Mouse (Mus musculus) bone marrow macrophage, adult 2 months (primary cell): ENCODE measurements around the gene Cdk5rap3.

ENCODE experiments used
- CTCF ChIP-seq: IDR thresholded peaks from 2 replicates; pipeline ENCODE4 v1.5.1; 2012; ENCODE audit warnings: low read depth, mild to moderate bottlenecking, low read length, moderate library complexity
- POLR2A ChIP-seq: IDR thresholded peaks from 2 replicates; pipeline ENCODE4 v1.6.1; 2012; ENCODE audit warnings: mild to moderate bottlenecking, low read depth, low read length, borderline replicate concordance

DNA sequence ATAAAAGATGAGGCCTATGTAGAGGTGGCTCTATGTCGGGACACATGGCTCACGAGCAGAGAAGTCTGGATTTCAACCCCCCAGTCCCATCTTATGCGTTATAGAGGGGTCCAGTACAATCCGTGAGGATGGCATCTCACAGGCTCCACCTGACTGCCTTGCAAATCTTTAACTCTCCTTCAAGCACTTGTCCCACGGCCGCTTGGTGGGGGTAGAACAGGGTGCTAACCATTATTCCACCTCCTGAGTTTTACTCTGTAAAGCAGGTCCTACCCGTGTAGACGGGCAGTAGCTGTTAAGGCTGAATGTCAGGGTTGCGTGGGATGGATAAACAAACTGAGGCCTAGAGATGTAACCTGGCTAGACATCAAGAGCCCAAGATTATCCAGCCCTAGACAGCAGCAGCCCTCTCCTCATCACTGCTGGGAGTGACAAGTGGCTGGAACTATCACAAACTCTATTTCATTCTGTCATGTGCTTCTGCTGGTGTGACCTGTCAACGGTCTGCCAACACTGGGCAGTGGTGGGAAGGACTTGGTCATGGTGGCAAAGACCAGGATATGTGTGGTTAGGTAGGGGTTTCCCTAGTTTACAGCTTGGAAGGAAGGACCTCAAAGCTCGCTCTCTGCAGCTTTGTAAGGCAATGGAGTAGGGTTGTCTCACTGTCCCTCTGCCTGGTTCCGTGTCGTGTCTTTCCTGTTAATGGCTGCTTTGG is 17.4 kb upstream of the Cdk5rap3 start:
- TF ChIP-seq CTCF (no peak), POLR2A (no peak)
